Mouse (Mus musculus) liver, embryonic 11.5 days (tissue): ENCODE data around the gene 1700067P10Rik. TPM values are rescaled to one million over a fixed set of nuclear protein-coding genes. Genes with fewer than 3 reads are reported as not detected.
A peak's percentile ranks its signal among the peaks of the same experiment; 100 is the strongest.

Experiments used
- ATAC-seq: fragments of 200-750 bp; cut with Nextera tagmentation; replicated peaks from 2 replicates; pipeline ENCODE4 v1.8.0; 2017; ENCODE audit warnings: moderate number of reproducible peaks, mild to moderate bottlenecking, moderate TSS enrichment, moderate library complexity; ENCODE audit not compliant: low FRiP score
- DNase-seq: peaks from one replicate; pipeline ENCODE4 v3.0.0-alpha.2; 2017; ENCODE audit warnings: low spot score
- H3K27ac ChIP-seq: fragments of 300-500 bp; sonication (generic); 2 replicates; pipeline ENCODE4 v1.5.1; 2014; ENCODE audit warnings: mild to moderate bottlenecking, low read depth, low read length, control low read depth
- H3K27me3 ChIP-seq: fragments of 300-500 bp; sonication (generic); replicated peaks from 2 replicates; pipeline ENCODE4 v1.6.1; 2014; ENCODE audit warnings: low read length, mixed read lengths; ENCODE audit not compliant: control insufficient read depth, insufficient read depth
- H3K36me3 ChIP-seq: fragments of 300-500 bp; sonication (generic); 2 replicates; pipeline ENCODE4 v1.6.1; 2014; ENCODE audit warnings: mild to moderate bottlenecking, low read length, moderate library complexity, mixed read lengths; ENCODE audit not compliant: control insufficient read depth, insufficient read depth
- H3K4me1 ChIP-seq: fragments of 300-500 bp; sonication (generic); replicated peaks from 2 replicates; pipeline ENCODE4 v1.6.1; 2014; ENCODE audit warnings: low read length, mixed read lengths; ENCODE audit not compliant: control insufficient read depth, insufficient read depth
- H3K4me2 ChIP-seq: fragments of 300-500 bp; sonication (generic); 2 replicates; pipeline ENCODE4 v1.6.1; 2014; ENCODE audit warnings: mild to moderate bottlenecking, control low read depth, moderate library complexity
- H3K4me3 ChIP-seq: fragments of 300-500 bp; sonication (generic); 2 replicates; pipeline ENCODE4 v1.5.1; 2014; ENCODE audit warnings: low read depth, low read length, control low read depth
- H3K9ac ChIP-seq: fragments of 300-500 bp; sonication (generic); 2 replicates; pipeline ENCODE4 v1.6.1; 2014; ENCODE audit warnings: low read depth, low read length, control low read depth
- H3K9me3 ChIP-seq: fragments of 300-500 bp; sonication (generic); 2 replicates; pipeline ENCODE4 v1.6.1; 2016; ENCODE audit warnings: low read length, inconsistent platforms, mixed read lengths; ENCODE audit not compliant: control insufficient read depth
- WGBS: fragments of 180-500 bp; shearing (Covaris S2); extraction: QIAGEN DNeasy Blood & Tissue Kit; methylation state at CpG from one replicate; pipeline ENCODE4 v1.1.7; 2014; 5-methylcytosine and 5-hydroxymethylcytosine counted together
- polyA plus RNA-seq: library from polyadenylated mRNA; unstranded; fragments of >200 nt; fragmentation: Nextera tagmentation; extraction: Ambion mirVana; gene quantifications from 2 replicates; pipeline ENCODE4 v1.2.1, GENCODE M21; 2014

1700067P10Rik gene
- polyA plus RNA-seq, 1 experiment from 2014 or later: not detected

DNA sequence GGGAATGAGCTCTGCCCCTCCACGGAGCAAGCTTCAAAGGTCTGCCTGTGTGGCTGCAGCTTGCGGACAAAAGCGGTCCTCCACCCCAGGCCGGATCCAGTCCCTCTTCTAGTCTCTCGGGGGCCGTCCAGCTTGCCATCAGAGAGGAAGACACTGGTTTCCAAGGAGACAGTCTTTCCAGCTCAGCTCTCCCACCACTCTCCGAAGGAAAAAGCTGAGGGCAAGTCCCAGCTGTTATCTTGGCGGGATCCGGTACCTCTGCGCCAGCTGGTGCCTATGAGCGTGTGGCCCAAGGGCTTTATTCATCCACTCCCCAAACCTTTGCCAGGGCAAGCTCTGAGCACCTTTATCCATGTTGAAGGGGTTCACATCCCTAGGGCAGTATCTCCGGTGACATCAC, 1.2 kb downstream of the 1700067P10Rik start:
- Histone ChIP-seq H3K4me1 (no peaks in the 10 kb centered on the region), H3K27me3 (peaks cover 19% of the 10 kb centered on the region), H3K9me3 (peaks cover 4% of the 10 kb centered on the region; the same call in 1 of the 2 replicates), H3K4me2 (no peak overlapping the region), H3K9ac (no peak overlapping the region), H3K36me3 (no peaks in the 10 kb centered on the region), H3K27ac (no peak overlapping the region), H3K4me3 (no peak overlapping the region)
- ATAC-seq (no peak), DNase-seq (no peak)
- WGBS: 76% methylated on average over 12 of the region's 12 CpGs

DNA sequence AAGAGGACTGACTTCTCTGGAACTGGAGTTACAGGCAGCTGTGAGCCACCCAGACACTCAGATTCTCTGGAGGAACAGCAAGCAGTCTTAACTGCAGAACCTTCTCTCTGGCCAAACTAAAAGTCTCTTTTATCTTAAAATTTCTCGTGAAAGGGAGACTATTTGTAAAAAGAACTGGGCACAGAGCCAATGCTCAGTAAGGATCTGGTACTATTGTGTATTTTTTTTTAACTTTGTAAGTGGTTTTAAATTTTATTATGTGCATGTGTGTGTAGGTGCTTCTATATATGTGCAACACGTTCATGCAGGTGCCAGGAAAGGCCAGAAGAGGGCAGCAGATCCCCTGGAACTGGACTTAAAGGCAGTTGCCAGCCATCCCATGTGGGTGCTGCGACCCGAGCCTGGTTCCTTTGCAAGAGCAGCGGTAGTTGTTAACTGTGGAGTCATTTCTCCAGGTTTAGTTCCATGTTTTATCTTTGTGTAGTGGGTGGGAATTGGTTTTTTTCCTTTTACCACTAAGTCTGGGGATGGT, 4.2 kb downstream of the 1700067P10Rik start:
- peaks cover 4% of the 10 kb centered on the region; the same call in 1 of the 2 replicates for H3K9me3 ChIP-seq
- 69% methylated on average over 5 of the region's 5 CpGs for WGBS
- H3K27ac ChIP-seq: no peak overlapping the region
- H3K9ac ChIP-seq: no peak overlapping the region
- peaks cover 50% of the 10 kb centered on the region for H3K27me3 ChIP-seq
- no peak overlapping the region for H3K4me2 ChIP-seq
- no peak overlapping the region for H3K4me3 ChIP-seq
- no peaks in the 10 kb centered on the region for H3K36me3 ChIP-seq
- peaks cover 13% of the 10 kb centered on the region for H3K4me1 ChIP-seq
- ATAC-seq (no peak), DNase-seq (no peak)

GRCm38 (mm10) chr17:48094820-48095680, 5.9 kb downstream of the 1700067P10Rik start:
- H3K4me3 ChIP-seq: no peak overlapping the region
- H3K4me1 ChIP-seq: peaks cover 15% of the 10 kb centered on the region
- ATAC-seq (no peak), DNase-seq (no peak)
- peaks cover 67% of the 10 kb centered on the region for H3K27me3 ChIP-seq
- no peak overlapping the region for H3K9ac ChIP-seq
- H3K9me3 ChIP-seq: peaks cover 4% of the 10 kb centered on the region; the same call in 1 of the 2 replicates
- no peak overlapping the region for H3K27ac ChIP-seq
- WGBS: 14% methylated on average over 20 of the region's 20 CpGs
- H3K4me2 ChIP-seq: no peak overlapping the region
- no peaks in the 10 kb centered on the region for H3K36me3 ChIP-seq

DNA sequence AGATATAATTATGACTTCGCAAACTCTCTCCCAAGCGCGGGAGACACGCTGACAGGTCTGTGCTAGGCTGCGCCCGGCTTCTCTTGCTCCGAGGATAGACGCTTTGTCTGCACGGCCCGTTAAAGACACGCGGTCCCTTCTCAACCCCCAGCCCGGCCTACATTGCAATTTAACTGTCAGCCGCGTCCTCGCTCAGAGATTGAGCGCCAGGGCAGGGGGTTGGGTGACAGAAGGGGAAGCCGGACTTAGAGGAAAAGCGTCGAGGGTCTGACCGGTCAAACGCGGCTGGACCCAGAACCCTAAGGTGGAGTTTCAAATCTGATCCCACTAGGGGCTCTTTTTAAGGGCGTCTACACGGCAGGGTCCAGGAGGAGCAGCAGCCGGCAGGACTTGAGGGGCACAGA, 6.6 kb downstream of the 1700067P10Rik start:
- H3K4me2 ChIP-seq: peak overlapping the region; percentile 18; the same call in 1 of the 2 replicates

GRCm38 (mm10) chr17:48096321-48096720, 7.2 kb downstream of the 1700067P10Rik start:
- 9% methylated on average over 17 of the region's 17 CpGs for WGBS
- H3K27me3 ChIP-seq: peaks cover 73% of the 10 kb centered on the region
- peak; percentile 43 for DNase-seq
- peaks cover 4% of the 10 kb centered on the region; the same call in 1 of the 2 replicates for H3K9me3 ChIP-seq
- no peak overlapping the region for H3K27ac ChIP-seq
- peaks cover 15% of the 10 kb centered on the region for H3K4me1 ChIP-seq
- ATAC-seq: no peak
- H3K4me2 ChIP-seq: peak overlapping the region; percentile 58
- no peak overlapping the region for H3K4me3 ChIP-seq
- no peaks in the 10 kb centered on the region for H3K36me3 ChIP-seq
- no peak overlapping the region for H3K9ac ChIP-seq

More for the DNA sequence above, 6.6 kb downstream of the 1700067P10Rik start:
- Histone ChIP-seq H3K9ac (no peak overlapping the region), H3K4me1 (peaks cover 15% of the 10 kb centered on the region), H3K36me3 (no peaks in the 10 kb centered on the region), H3K9me3 (peaks cover 4% of the 10 kb centered on the region; the same call in 1 of the 2 replicates), H3K4me3 (no peak overlapping the region), H3K27me3 (peaks cover 73% of the 10 kb centered on the region), H3K27ac (no peak overlapping the region)
- DNase-seq (peak; percentile 51), ATAC-seq (no peak)
- WGBS: 2% methylated on average over 26 of the region's 26 CpGs

GRCm38 (mm10) chr17:48097011-48097742, 8.1 kb downstream of the 1700067P10Rik start:
- WGBS: under 1% methylated on average over 41 of the region's 41 CpGs
- Histone ChIP-seq H3K4me2 (peak overlapping the region; percentile 58), H3K27me3 (peaks cover 73% of the 10 kb centered on the region), H3K36me3 (no peaks in the 10 kb centered on the region), H3K9ac (peak overlapping the region; percentile 35; the same call in 1 of the 2 replicates), H3K9me3 (peaks cover 4% of the 10 kb centered on the region; the same call in 1 of the 2 replicates), H3K27ac (peak overlapping the region; percentile 71), H3K4me1 (peaks cover 15% of the 10 kb centered on the region), H3K4me3 (peak overlapping the region; percentile 28)
- peak; percentile 70 for DNase-seq
- peak; percentile 40 for ATAC-seq

GRCm38 (mm10) chr17:48097743-48098527, 8.8 kb downstream of the 1700067P10Rik start:
- peak overlapping the region; percentile 42; the same call in 1 of the 2 replicates for H3K9ac ChIP-seq

DNA sequence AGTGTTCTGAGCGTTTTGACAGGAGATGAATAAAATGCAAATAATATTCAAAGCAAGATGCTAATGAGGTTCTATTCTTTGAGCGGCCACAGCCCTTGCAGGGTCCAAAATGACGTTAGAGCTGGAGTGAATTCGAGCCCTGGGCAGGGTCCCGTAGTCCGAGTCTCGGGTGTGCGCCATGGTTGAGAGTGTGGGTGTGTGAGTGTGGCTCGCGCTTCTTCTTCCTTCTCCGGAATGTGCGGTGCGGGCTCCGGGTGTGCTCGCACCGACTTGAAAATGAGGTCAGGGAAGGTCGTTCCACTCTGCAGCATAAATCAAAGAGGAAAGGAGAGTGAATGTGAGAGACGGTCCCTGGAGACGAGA, 9.4 kb downstream of the 1700067P10Rik start:
- Histone ChIP-seq H3K9ac (0 out of 2 replicates have a peak overlapping the region, but pooled peaks have one; percentile 42), H3K27ac (peak overlapping the region; percentile 67)

More at GRCm38 (mm10) chr17:48097743-48098527, 8.8 kb downstream of the 1700067P10Rik start:
- Histone ChIP-seq H3K27me3 (peaks cover 73% of the 10 kb centered on the region), H3K27ac (peak overlapping the region; percentile 71), H3K4me2 (peak overlapping the region; percentile 58), H3K36me3 (no peaks in the 10 kb centered on the region), H3K4me3 (peak overlapping the region; percentile 28), H3K9me3 (peaks cover 4% of the 10 kb centered on the region; the same call in 1 of the 2 replicates), H3K4me1 (peaks cover 15% of the 10 kb centered on the region)
- ATAC-seq: peak; percentile 46; the same call in 1 of the 2 replicates
- peak; percentile 66 for DNase-seq
- 1% methylated on average over 43 of the region's 43 CpGs for WGBS

More for the DNA sequence above, 9.4 kb downstream of the 1700067P10Rik start:
- DNase-seq (no peak), ATAC-seq (no peak)
- WGBS: under 1% methylated on average over 19 of the region's 19 CpGs
- Histone ChIP-seq H3K27me3 (peaks cover 71% of the 10 kb centered on the region), H3K9me3 (peaks cover 2% of the 10 kb centered on the region; the same call in 1 of the 2 replicates), H3K4me3 (no peak overlapping the region), H3K36me3 (no peaks in the 10 kb centered on the region), H3K4me2 (peak overlapping the region; percentile 58), H3K4me1 (peaks cover 15% of the 10 kb centered on the region)
